Mouse (Mus musculus) mouse trophoblast stem cell (cell line): ENCODE measurements around the gene Pttg1ip.

Experiments
- in situ Hi-C, 2 experiments: fragments of 300-500 bp; cut with MseI, MboI; formaldehyde crosslinking; loops; 2 replicates in 1 of 2; 3 replicates in 1 of 2; pipeline ENCODE4 v1.15.1; 2025

The Pttg1ip gene

GRCm38 (mm10) chr10:77581408-77582284 is at the start of gene Pttg1ip:
TSS of gene Pttg1ip (plus strand) at chr10:77581720.
- in situ Hi-C loops: no loop called here

- in situ Hi-C loops: no loop called here
Observed at GRCm38 (mm10) chr10:77532020-77532413, 49.5 kb upstream of the Pttg1ip start.

GRCm38 (mm10) chr10:77536727-77537126 is 44.8 kb upstream of the Pttg1ip start:
- in situ Hi-C loops: no loop called here

- in situ Hi-C loops: no loop called here
Observed at GRCm38 (mm10) chr10:77537215-77538209, 44.0 kb upstream of the Pttg1ip start.

- in situ Hi-C loops: no loop called here
Observed at GRCm38 (mm10) chr10:77539320-77539945, 42.1 kb upstream of the Pttg1ip start.

GRCm38 (mm10) chr10:77540576-77541102 is 40.9 kb upstream of the Pttg1ip start:
- in situ Hi-C loops: no loop called here

GRCm38 (mm10) chr10:77541864-77542666 is 39.5 kb upstream of the Pttg1ip start:
- in situ Hi-C loops: no loop called here

- in situ Hi-C loops: no loop called here
Observed at GRCm38 (mm10) chr10:77543226-77543625, 38.3 kb upstream of the Pttg1ip start.

- in situ Hi-C loops: no loop called here
Observed at GRCm38 (mm10) chr10:77544916-77545315, 36.6 kb upstream of the Pttg1ip start.

- in situ Hi-C loops: no loop called here
Observed at GRCm38 (mm10) chr10:77548576-77548975, 32.9 kb upstream of the Pttg1ip start.

GRCm38 (mm10) chr10:77550874-77551273 is 30.6 kb upstream of the Pttg1ip start:
- in situ Hi-C loops: no loop called here

- in situ Hi-C loops: no loop called here
Observed at GRCm38 (mm10) chr10:77552162-77552561, 29.4 kb upstream of the Pttg1ip start.

- in situ Hi-C loops: no loop called here
Observed at GRCm38 (mm10) chr10:77553285-77553684, 28.2 kb upstream of the Pttg1ip start.

- in situ Hi-C loops: no loop called here
Observed at GRCm38 (mm10) chr10:77554918-77555317, 26.6 kb upstream of the Pttg1ip start.

GRCm38 (mm10) chr10:77556631-77557030 is 24.9 kb upstream of the Pttg1ip start:
- in situ Hi-C loops: no loop called here

GRCm38 (mm10) chr10:77557641-77558040 is 23.9 kb upstream of the Pttg1ip start:
- in situ Hi-C loops: no loop called here

GRCm38 (mm10) chr10:77560090-77560489 is 21.4 kb upstream of the Pttg1ip start:
- in situ Hi-C loops: loop anchor here in 1 of 2 experiments (5.0 kb wide), 1 partner anchor 43 kb away; the partner anchor contains the start of gene Fam207a

GRCm38 (mm10) chr10:77560830-77561229 is 20.7 kb upstream of the Pttg1ip start:
- in situ Hi-C loops: loop anchor here in 1 of 2 experiments (5.0 kb wide), 1 partner anchor 44 kb away; the partner anchor contains the start of gene Fam207a

GRCm38 (mm10) chr10:77561508-77561907 is 20.0 kb upstream of the Pttg1ip start:
- in situ Hi-C loops: loop anchor here in 1 of 2 experiments (5.0 kb wide), 1 partner anchor 44 kb away; the partner anchor contains the start of gene Fam207a

- in situ Hi-C loops: no loop called here
Observed at GRCm38 (mm10) chr10:77565005-77565404, 16.5 kb upstream of the Pttg1ip start.
